Mouse (Mus musculus) testis, postnatal 10 days (tissue): ENCODE data around the gene Nav3.

Experiments
- DNase-seq: peaks from one replicate; pipeline ENCODE4 v3.0.0; 2021; ENCODE audit warnings: low spot score

Nav3 gene

GRCm38 (mm10) chr10:109684109-109685056 is 771.6 kb downstream of the Nav3 start:
- peak; percentile 64 for DNase-seq

GRCm38 (mm10) chr10:109672896-109673295 is 783.1 kb downstream of the Nav3 start:
- DNase-seq, result no peak

GRCm38 (mm10) chr10:109667453-109667852 is 788.6 kb downstream of the Nav3 start:
- no peak for DNase-seq

GRCm38 (mm10) chr10:109664629-109665317 is 791.2 kb downstream of the Nav3 start:
- DNase-seq, result peak; percentile 87

GRCm38 (mm10) chr10:109651516-109651915 is 804.5 kb downstream of the Nav3 start:
- no peak for DNase-seq

- no peak for DNase-seq
These were observed 812.4 kb downstream of the Nav3 start for GRCm38 (mm10) chr10:109643598-109643997.

GRCm38 (mm10) chr10:109641806-109642205 is 814.2 kb downstream of the Nav3 start:
- DNase-seq, result no peak

- DNase-seq, result no peak
These were observed 818.3 kb downstream of the Nav3 start for GRCm38 (mm10) chr10:109637702-109638101.
